Comparison of ENCODE assay signal across 16 mouse cellular contexts in the genomic region with DNA sequence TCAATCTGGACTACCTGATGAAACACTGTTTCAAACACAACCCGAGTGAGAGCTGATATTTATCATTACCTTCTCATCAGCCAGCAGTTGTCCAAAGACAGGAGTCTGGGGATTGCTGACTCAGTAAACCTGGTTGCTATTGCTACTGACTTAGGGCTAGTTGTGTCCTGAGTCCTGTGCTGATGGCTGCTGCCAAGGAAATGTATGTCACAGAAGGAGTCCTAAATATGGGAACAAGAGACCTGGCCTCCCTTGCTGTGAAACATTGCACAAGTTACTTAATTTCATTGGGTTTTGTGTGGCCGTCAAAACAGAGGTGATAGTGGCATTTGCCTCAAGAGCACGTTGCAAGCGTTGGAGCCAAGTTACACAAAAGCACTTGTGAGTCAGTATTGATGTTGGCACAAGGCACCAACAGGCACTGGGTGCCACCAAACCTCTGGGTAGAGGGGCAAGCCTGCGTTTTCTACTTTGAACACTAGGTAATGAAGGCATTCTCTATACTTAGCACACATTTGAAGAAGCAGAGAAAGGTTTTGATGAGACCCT. TPM values are rescaled to one million over a fixed set of nuclear protein-coding genes. Genes with fewer than 3 reads are reported as not detected.
"Had no signal": no experiment of that assay in that cellular context is flagged by ENCODE, and none has a peak within 500 bp of the region (broad histone marks: within the 10 kb centered on the region; RNA-seq: fewer than 3 reads in every experiment).

No protein-coding gene starts in this region.

- H3K27me3 ChIP-seq: limb, embryonic 15.5 days; liver, embryonic 15.5 days; neural tube, embryonic 12.5 days had no signal

- H3K9ac ChIP-seq: limb, embryonic 15.5 days; liver, embryonic 15.5 days; neural tube, embryonic 12.5 days had no signal

- ATAC-seq: intestine, postnatal 0 days had no signal

- H3K4me3 ChIP-seq: limb, embryonic 15.5 days; liver, embryonic 15.5 days; midbrain, embryonic 10.5 days; myocyte; neural tube, embryonic 12.5 days had no signal

- DNase-seq: kidney, adult 9 months; kidney, postnatal 36 days; layer of hippocampus, adult 9-11 months; layer of hippocampus, postnatal 36 days; midbrain, embryonic 14.5 days; thymus, adult 18-20 months; thymus, postnatal 14 days had no signal

- H3K4me2 ChIP-seq: limb, embryonic 15.5 days; liver, embryonic 15.5 days; neural tube, embryonic 12.5 days had no signal

- H3K9me3 ChIP-seq: limb, embryonic 15.5 days; liver, embryonic 15.5 days; midbrain, embryonic 10.5 days; neural tube, embryonic 12.5 days had no signal

- H3K4me1 ChIP-seq: limb, embryonic 15.5 days; neural tube, embryonic 12.5 days had no signal

- H3K27ac ChIP-seq: kidney, postnatal 0 days; limb, embryonic 15.5 days; liver, embryonic 15.5 days; midbrain, embryonic 10.5 days; neural tube, embryonic 12.5 days had no signal

RNA-seq across cellular contexts. Expression of a gene that starts 44.7 kb away (rescaled TPM):
- total RNA-seq: megakaryocyte, adult 5-6 weeks; neutrophil, adult 5-6 weeks had no signal
